Mouse (Mus musculus) cerebellum, adult 11 months (tissue): Measurements from ENCODE around the gene Reps2.
A peak's percentile ranks its signal among the peaks of the same experiment; 100 is the strongest.

ENCODE experiments used
- DNase-seq: peaks from one replicate; pipeline ENCODE4 v3.0.0; 2022

Gene Reps2

DNA sequence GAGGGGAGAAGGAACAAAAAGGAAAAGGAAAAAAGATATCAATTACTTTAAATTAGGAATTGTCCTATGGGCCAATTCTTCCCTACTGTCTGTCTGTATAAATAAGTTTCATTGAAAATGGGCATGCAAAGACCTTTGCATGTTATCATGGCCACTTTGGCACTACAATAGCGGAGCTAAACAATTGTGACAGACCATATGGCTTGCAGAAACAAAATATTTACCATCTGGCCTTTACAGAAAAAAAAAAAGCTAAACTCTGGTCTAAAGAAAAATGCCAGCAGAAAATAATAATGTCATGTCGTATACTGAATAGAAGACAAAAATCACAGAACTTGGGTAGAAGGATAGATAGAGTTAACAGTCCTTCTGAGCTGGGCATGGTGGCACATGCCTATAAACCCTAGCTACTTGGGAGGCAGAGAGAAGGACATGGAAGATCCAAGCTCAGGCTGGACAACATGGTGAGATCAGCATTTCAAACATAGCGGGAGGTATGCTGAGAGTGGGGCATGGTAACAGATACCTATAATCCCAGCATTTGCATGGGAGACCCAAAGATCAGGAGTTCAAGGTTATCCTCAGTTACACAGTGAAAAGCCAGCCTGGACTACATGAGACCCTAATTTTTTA, 54.2 kb downstream of the Reps2 start:
- no peak for DNase-seq

DNA sequence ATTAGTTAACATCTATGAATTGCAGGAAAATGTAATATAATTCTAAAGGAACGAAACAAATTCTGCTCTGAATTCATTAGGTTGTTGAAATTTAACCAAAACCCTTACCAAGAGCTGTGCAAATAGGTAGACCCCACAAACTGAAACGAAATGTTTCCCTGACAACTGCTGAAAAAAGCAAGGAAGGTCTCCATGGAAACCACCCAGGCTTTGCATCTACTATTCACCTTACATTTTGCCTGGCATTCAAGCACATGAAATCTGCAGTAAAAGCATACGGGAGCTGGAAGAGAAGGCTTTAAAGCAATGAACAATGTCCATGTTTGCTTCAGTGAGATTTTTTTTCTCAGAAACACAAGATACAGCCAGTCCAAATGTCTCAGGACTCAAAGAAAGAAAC, 59.1 kb downstream of the Reps2 start:
- no peak for DNase-seq

DNA sequence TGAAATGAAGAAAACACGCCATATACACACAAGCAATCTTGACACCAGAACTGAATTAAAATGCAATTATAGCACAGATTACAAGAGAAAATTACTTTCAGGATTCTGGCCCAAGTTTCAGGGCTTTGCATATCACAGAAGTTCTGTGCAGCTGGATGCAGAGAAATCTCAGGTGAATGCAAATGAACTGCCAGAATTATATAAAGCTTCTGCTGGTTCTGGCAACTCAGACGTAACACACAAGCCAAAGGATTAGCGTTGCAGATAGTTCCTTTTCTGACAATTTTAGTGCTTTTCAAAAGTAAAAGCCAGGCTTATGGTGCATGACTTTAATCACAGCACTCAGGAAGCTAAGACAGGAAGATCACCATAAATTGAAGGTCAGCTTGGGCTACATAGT, 62.9 kb downstream of the Reps2 start:
- no peak for DNase-seq

DNA sequence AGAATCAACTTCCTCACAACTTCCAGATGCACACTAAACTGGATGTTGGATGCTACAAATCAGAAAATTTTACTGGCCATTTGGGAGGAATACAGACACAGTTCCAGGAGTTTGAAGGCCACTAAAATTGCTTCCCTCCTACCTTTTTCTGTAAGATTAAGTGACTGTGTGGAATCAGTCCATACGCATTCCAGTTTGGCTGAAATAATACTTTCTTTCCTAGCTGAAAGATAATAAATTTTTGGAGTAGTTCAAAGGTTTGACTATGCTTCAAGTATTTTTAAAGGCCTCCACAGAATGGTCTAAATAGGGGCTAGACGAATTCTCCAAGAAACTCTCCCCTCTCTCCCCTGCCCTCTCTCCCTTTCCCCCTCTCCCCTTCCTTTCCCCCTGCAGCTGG, 75.0 kb downstream of the Reps2 start:
- DNase-seq, result no peak

DNA sequence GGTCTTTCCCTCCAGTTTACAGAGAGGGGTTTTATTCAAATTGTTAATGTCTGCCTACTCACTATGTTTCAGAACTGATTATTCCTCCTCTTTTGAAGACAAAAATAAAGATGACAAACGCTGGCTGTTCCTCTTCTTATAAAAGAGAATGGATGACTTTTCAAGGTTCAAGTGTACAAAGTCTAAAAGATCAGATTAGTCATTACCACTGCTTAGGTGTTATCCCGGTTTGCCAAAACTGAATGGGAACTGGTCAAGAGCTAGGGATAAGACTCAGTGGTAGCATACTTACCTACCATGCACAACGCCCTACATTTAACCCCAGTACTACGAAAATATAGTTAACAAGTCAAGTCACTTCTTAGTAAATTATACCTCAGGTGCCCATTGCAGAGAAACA, 77.9 kb downstream of the Reps2 start:
- no peak for DNase-seq

DNA sequence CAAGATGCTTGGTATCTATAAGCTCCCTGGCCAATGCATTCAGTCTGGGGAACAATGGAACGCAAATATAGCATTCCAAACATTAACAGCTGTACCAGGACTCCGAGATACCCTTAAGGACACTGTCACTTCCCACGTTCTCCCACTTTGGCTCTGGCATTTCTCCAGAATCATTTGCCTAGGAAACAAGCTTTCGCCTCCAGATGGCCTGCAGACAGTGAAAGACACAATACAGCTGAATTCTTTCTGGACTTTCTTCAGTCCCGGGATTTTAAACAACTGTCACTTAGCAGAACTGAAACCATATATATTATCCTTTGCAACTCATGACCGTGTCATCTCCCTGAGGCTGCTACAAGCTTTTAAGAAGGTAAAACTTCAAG, 87.0 kb downstream of the Reps2 start:
- no peak for DNase-seq

DNA sequence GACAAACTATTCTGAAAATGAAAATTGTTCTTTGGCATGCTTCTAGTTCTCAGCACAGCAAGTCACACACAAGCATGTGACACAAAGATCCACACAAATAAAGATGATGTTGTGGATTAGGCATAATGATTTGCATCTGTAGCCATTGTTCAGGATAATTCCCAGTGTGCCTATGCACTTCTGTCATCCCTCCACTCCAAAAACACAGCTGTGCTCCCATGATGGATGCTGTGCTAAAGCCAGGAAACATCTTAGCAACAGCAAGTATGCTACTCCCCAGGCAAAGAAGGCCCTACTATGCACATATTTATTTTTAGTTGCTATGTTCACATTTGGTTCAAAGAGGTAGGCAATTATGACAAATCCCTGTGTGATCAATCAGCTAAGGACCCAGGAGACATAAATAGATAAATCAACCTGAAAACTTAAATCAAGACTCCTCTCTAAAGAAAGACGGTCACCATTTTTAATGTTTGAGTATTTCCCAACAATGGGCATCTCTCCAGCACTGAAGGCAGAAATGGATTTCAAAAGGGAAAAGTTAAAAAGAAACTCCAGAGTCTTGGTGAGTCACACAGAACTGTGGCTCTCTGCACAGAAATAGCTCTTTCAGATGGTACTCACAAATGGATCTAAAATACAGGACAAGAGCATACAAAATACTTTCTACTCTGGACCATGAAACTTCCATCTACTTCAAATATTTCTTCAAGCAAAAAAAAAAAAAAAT, 87.6 kb downstream of the Reps2 start:
- no peak for DNase-seq

DNA sequence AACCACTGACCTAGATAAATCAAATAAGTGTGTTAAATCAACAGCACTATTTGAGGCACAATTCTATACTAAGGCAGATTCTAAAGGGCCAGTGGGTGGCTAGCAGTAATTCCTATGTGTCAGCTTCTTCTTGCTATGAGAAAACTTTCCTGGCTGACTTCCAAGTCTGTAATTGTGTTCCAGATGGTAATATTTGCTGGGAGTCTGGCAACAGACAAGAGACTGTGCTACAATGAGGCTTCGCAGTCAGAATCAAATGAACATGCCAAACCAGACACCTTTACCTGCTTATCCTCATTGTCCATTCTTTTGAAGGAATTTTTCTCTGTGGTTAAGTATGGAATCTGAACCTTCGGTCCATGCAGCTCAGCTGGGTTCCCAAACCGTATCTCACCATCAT, 88.9 kb downstream of the Reps2 start:
- DNase-seq, result peak; percentile 25

DNA sequence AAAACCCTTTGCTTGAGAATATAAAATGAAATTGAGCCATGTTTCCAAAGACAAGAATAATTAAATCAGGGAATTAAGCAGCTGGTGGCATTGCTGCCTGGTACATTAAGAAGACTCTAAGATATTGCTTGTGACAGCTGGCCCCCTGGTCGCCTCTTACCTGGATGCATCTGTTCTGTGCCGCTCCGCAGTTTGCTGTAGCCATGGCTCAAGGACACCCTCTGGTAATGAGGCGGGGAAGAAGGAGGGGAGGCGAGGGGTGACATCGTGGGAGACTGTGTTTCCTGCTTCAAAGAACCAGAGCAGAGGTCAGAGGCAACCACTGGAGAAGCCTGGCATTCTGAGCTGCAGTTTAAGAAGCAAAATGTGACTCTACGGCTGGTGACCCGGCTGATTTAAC, 91.1 kb downstream of the Reps2 start:
- DNase-seq, result no peak

DNA sequence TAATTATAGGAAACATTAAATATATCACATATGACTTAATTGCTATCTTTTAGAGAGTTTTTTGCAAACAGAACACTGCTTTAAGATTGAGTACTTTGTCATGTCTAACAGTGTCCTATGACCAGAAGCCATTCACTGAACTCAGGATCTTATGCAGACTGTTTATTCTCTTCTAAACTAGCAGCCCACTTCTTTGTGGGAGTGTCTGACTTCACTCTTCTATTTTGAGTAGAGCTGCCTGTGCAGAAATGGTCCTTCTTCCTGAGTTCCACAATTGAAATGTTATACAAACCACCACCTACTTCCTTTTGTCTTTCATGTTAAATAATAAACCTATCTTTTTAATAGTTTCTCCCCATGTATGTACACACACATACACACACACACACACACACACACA, 98.4 kb downstream of the Reps2 start:
- no peak for DNase-seq

DNA sequence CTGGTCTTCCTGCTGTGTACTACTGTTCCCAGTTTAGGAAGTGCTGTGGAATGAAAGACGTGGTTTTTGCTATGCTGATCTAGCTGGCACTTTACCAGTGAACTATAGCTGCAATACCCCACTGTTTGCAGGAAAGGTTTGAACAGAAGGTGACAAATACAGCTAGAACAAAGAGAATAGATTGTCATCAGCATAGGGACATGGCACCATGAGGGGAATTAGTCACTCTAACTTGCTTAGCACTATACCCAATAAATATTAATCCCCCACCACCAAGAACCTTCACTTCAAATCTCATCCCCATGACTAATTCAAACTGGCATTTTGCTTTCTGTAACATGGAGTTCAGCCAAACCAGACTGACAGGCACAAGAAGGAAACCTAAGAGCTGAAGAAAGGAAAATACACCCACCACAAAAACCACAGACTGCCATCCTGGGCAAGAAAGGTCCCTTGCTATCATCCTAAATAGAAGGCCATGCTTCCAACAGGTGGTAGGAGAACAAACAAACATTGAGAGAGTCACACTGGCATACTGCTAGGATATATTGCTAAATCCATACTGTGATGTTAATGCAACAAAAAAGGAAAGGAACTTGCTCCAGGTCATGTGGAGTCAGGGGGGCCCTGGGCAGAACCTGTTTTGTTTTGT, 100.7 kb downstream of the Reps2 start:
- DNase-seq, result no peak

DNA sequence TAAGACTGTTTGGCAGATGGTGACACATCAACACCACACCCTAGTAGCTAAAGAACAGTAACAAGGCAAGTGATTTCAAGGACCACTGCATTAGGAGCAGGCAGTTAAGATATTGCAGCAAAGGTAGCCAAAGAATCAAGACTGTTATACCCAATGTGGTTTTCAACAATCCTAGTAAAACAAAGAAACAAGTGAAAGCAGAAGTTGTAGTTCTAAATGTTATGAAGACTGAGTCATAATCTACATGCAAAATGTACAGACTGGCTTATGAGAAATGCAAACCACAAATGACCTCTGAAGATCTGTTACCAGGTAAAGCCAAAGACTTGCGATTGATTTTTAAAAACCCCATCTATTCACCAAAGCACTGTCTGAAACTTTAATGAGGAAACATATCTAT, 101.5 kb downstream of the Reps2 start:
- DNase-seq, result no peak

DNA sequence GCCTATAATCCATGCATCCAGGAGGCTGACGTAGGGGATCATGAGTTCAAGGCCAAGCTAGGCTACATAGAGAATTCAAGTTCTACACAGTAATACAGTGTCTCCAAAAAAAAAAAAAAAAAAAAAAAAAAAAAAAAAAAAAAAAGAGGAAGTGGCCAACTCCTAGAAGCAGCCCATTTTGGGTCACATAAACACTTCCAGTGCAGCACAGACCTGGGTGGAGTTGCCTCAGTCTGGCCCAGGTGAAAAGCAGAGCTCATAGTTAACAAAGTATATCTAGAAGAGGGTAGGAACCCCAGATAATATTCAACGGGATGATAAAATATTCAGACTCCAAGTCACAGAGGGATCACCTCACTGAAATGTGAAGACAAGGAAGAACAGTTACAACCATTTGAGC, 112.4 kb downstream of the Reps2 start:
- no peak for DNase-seq

DNA sequence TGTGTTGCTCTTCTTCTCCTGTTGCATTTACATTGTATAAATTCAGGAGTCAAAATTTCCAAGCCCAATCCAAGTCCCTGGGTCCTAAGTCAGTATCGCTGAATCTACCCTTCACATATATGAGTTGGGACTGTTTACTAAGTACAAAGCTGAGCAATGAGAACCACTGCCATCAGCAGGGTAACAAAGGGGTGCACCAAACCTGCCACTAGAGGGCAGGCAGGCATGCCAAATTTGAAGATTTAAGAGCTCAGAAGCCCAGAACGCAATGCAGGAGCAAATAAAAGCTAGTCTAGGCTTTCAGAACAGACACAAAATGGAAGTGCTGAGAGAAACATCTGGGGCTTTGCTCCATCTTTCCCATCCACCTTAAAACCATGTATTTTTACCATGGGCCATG, 116.2 kb downstream of the Reps2 start:
- DNase-seq, result peak; percentile 62

DNA sequence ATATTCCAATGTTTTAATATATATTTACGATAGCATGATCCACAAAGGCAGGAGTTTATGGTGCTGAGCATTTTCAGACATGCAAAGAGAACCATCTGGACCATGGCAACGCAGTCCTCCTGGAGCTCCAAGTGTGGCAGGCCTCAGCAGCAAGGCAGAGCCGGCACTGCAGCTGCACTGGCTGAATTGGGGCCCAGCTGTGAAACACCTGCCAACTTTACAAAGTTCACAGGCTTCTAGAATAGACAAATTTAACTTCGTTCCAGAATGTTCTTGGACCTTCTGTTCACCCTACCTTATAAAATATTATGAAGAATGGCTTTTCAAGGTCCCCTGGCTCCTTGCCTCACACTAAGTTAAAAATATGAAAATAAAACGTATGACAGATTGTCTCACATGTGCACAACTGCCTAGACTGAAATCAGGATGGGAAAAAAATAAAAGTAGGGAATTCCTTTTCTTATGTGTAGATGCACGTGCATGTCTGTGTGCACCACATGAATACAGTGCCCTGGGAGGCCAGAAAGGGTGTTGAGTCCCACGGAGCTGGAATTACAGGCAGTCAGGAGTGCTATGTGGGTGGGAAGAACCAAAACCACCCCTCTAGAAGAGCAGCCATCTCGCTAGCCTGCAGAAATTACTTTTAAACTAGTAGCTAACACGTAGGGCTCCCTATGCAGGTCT, 121.5 kb downstream of the Reps2 start:
- no peak for DNase-seq

DNA sequence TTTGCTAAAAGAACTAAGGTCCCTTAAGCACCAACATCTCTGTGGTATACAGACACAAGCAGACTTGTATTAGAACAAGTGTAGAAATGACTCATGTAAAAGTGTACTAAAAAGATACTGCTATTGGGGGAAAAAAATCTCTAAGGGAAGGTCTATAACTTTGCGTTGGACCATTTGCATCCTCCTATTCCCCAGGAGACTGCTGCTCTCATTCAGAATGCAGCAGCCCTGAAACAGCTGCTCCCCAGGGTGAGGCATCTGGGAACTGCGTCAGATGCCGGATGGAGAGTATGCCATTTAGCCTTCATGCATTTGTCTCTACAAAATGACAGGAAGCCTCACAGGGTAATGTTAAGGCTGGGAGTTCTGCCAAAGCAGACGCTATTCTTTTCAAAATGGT, 122.3 kb downstream of the Reps2 start:
- no peak for DNase-seq

DNA sequence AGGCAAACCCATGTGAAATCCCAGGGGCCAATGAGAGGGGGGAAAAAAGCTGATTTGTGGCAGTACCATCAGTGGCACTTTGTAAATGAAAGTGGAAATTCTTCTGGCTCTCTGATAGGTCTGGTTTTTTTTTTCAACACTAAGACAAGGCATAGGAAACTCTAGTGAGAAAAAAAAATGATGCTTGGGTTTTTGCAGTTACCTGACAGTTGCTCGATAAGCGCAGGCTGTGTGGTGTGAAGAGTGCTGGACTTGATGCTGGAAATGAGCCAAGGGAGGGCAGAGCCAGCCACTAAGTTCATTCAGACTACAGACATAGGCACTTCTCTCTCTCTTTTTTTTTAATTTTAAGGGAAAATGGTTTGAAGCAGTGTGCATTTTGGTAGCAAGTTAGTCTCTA, 123.1 kb downstream of the Reps2 start:
- no peak for DNase-seq

DNA sequence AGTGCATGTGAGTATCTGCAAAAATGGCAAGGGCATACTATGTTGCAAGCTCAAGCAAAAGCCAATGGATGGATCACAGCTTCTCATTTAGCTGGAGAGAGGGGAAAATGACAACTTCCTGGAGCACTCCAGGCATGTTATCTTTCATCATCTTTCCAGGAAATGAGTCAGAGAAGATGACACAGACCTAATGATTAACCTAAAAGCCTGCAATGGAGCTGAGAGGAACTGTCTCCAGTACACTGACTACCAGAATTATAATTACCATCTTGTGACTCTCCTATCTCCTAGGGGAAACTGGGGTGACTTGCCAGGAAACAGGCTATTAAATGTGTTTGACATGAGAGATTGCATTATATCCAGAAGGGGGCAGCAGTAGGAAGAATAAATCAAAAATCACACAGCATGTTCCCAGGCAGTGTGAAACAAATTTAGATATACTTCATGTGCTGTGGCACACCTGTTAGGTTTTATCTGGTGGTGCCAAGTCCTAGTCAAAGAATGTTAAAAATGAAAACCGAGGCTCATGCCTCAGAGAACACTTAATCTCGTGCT, 132.9 kb downstream of the Reps2 start:
- DNase-seq, result no peak

DNA sequence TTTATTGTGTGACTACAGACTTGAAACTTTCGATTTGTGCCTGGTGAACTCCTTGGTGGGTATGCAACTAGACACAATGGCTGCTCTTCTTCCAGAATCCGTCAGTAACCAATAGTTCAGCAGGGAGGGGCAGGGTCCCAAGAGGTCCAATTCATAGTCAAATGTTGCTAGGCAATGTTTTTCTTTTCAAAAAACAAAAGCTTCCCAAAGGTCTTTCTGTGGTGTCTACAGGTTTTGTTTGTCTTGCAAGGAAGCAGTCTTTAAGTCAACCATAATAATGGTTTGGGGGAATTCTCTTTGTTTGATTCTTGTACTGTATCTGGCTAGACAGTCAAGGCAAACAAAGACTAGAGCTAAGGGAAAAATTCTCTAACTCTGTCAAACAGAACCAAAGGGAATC, 138.3 kb downstream of the Reps2 start:
- DNase-seq, result no peak

DNA sequence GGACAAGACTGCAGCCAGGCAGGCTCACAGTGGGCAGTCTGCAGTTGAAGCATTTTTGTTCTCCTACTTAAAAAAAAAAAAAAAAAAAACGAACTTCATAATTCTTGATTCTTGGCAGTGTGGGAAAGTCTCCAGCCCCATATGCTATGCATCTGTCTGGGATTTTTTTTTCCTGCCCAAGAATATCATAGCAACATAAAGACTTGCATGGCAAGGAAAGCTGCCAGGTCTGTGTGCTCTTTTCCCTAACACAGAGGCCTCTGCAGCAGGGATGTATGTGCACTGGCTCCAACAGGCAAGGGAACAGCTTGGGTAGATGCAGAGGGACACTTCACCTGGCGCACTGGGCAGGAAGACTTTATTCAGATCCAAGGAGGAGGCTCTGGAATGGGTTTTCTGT, 140.0 kb downstream of the Reps2 start:
- DNase-seq, result no peak

DNA sequence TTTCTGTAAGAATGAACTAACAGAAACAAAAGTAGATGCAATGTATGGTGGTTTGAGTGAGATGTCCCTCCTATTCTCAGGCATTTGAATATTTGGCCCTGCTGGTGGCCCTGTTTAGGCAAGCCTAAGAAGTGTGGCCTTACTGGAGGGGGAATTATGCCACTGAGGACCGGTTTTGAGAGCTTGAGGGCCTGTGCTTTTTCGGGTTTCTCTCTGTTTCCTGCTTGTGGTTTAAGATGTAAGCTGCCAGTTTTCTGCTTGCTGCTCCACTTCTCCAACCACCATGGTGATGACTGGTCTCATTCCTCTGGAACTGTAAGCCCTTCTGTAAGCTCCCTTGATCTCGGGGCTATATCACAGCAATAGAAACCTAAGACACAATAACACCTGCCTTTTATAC, 142.5 kb downstream of the Reps2 start:
- no peak for DNase-seq

DNA sequence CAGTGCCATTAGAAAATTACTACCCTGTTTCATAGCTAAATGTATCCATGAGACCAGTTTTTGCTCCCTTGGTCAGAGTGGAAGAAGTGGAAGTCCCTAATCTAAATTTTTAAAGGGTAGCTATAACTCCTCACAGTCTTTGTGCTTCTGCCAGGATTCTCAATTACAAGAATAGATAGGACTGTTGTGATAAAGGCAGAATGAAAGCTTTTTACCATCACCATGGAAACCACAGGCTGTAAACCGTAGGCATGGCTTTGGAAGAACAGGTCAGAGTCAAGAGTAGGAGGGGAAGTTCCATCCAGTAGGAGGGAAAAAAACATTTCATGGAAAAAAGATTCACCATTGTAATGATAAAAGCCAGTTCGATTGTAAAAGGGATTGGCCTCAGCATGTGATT, 147.0 kb downstream of the Reps2 start:
- DNase-seq, result no peak

DNA sequence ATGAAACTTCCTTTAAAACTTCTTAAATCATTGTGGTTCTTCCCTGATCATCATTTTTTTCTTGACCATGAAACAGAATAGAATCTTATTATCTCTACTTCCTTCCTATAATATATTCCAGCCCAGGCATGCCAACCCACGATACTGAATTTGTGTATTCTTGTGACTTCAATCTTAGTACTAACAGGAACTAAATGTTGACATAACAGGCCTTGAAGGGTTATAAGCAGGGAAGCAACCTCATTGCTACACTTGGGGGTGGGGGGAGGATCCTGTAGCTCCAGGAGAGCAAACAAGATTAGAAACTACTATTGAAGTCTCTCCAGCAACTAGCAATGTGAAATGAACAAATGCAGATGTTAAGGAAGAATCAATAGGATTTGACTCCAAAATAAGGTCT, 154.8 kb downstream of the Reps2 start:
- no peak for DNase-seq

DNA sequence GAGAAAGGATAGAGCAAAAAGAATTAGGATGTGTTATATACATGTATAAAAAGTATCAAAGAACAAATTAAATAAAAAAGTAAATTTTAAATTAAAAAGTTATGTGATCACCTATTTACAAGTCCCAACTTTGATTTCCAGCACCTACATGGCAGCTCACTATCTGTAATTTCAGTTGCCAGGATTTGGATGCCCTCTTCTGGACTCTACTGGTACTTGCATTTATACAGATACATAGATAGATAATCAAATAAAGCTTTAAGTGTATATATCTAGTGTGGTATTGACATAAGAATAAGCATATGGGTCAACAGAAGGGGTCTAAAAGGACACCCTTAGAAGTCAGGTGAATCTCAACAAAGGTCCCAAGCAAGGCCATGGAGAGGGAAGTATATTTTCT, 155.7 kb downstream of the Reps2 start:
- no peak for DNase-seq
